Mouse (Mus musculus): ENCODE measurements at regions not wholly inside any gene's neighbourhood (a gene's known extent, or its start where the extent isn't known, plus 50 kb on each side); places are given as distances from the start of the nearest gene placed in this dataset.
"Not testable (repeated sequence)": the region's sequence is repeated elsewhere in the genome, so short reads cannot be mapped to it uniquely, and the experiment has no call there.

- in situ Hi-C loops (cut with MboI, MseI), result loop anchor here (10.0 kb wide), 1 partner anchor 996 kb away; no protein-coding TSS in a partner anchor
Measured at GRCm38 (mm10) chr3:54540540-54541080, 152.0 kb upstream of the Supt20 start.

- in situ Hi-C loops (cut with MboI, MseI), result loop anchor here (10.0 kb wide), 1 partner anchor 997 kb away; no protein-coding TSS in a partner anchor
Measured at GRCm38 (mm10) chr3:54541389-54541788, 151.2 kb upstream of the Supt20 start.

- in situ Hi-C loops (cut with MboI, MseI), result loop anchor here (10.0 kb wide), 1 partner anchor 1001 kb away; no protein-coding TSS in a partner anchor
Measured at GRCm38 (mm10) chr3:54545393-54545792, 147.2 kb upstream of the Supt20 start.

- in situ Hi-C loops (cut with MboI, MseI), result loop anchor here (10.0 kb wide), 1 partner anchor 123 kb away; no protein-coding TSS in a partner anchor
Measured at GRCm38 (mm10) chr3:54551908-54552307, 140.7 kb upstream of the Supt20 start.

- in situ Hi-C loops (cut with MboI, MseI), result loop anchor here (10.0 kb wide), 1 partner anchor 119 kb away; no protein-coding TSS in a partner anchor
Measured at GRCm38 (mm10) chr3:54555954-54556353, 136.7 kb upstream of the Supt20 start.

- in situ Hi-C loops (cut with MboI, MseI), result loop anchor here (10.0 kb wide), 1 partner anchor 116 kb away; no protein-coding TSS in a partner anchor
Measured at GRCm38 (mm10) chr3:54559053-54559452, 133.6 kb upstream of the Supt20 start.

GRCm38 (mm10) chr3:54559527-54559926 lies 133.1 kb upstream of the Supt20 start:
- in situ Hi-C loops (cut with MboI, MseI), result loop anchor here (10.0 kb wide), 1 partner anchor 115 kb away; no protein-coding TSS in a partner anchor

- in situ Hi-C loops (cut with MboI, MseI), result no loop called here
Measured at GRCm38 (mm10) chr3:54560056-54560922, 132.3 kb upstream of the Supt20 start.

GRCm38 (mm10) chr3:54567329-54567728 lies 125.3 kb upstream of the Supt20 start:
- in situ Hi-C loops (cut with MboI, MseI), result no loop called here

- in situ Hi-C loops (cut with MboI, MseI), result no loop called here
Measured at GRCm38 (mm10) chr3:54568096-54568495, 124.5 kb upstream of the Supt20 start.

GRCm38 (mm10) chr3:54570501-54570900 lies 122.1 kb upstream of the Supt20 start:
- in situ Hi-C loops (cut with MboI, MseI), result no loop called here

GRCm38 (mm10) chr3:54577851-54578250 lies 114.8 kb upstream of the Supt20 start:
- in situ Hi-C loops (cut with MboI, MseI), result no loop called here

- in situ Hi-C loops (cut with MboI, MseI), result no loop called here
Measured at GRCm38 (mm10) chr3:54579425-54579824, 113.2 kb upstream of the Supt20 start.

- in situ Hi-C loops (cut with MboI, MseI), result no loop called here
Measured at GRCm38 (mm10) chr3:54580339-54580738, 112.3 kb upstream of the Supt20 start.

GRCm38 (mm10) chr3:54585781-54586180 lies 106.8 kb upstream of the Supt20 start:
- in situ Hi-C loops (cut with MboI, MseI), result not testable (repeated sequence)

GRCm38 (mm10) chr3:54587127-54587995 lies 105.2 kb upstream of the Supt20 start:
- in situ Hi-C loops (cut with MboI, MseI), result no loop called here

- in situ Hi-C loops (cut with MboI, MseI), result no loop called here
Measured at GRCm38 (mm10) chr3:54588198-54588597, 104.4 kb upstream of the Supt20 start.

GRCm38 (mm10) chr3:54589976-54590375 lies 102.6 kb upstream of the Supt20 start:
- in situ Hi-C loops (cut with MboI, MseI), result no loop called here

GRCm38 (mm10) chr3:54591160-54591559 lies 101.4 kb upstream of the Supt20 start:
- in situ Hi-C loops (cut with MboI, MseI), result no loop called here

GRCm38 (mm10) chr3:54592064-54592463 lies 100.5 kb upstream of the Supt20 start:
- in situ Hi-C loops (cut with MboI, MseI), result no loop called here

- in situ Hi-C loops (cut with MboI, MseI), result no loop called here
Measured at GRCm38 (mm10) chr3:54592655-54593428, 99.8 kb upstream of the Supt20 start.

Data from T-helper 1 cell (primary cell).